Mouse (Mus musculus) mature B cell (primary cell): ENCODE results near the gene Lrp1.
"Not testable (repeated sequence)": the region's sequence is repeated elsewhere in the genome, so short reads cannot be mapped to it uniquely, and the experiment has no call there.

Experiments used
- in situ Hi-C: fragments of 300-500 bp; cut with MboI; formaldehyde crosslinking; loops from 2 replicates; pipeline ENCODE4 v1.14.3; 2019

Lrp1 gene

GRCm38 (mm10) chr10:127620406-127621190 lies at the start of gene Lrp1:
Gene Lrp1, minus strand, starts transcription at chr10:127621148.
- in situ Hi-C loops, result no loop called here

DNA sequence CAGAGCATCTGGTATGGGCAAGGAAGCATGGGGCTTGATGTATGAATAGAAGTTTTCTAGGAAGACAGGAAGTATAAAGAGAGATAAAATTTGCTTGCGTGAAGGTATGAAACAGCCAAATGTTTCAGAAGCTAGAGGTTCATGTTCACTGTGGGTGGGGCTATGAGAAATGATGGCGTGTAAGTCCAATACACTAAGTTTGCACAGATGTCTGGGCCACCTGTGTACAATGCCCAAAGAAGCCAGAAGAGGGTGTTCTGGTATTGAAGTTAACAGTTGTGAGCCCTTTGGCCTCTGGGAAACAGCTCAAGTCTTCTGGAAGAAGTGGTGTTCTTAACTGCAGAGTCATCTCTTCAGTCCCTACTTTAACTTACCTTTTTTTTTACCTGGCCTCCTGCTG lies 49.2 kb upstream of the Lrp1 start:
- in situ Hi-C loops, result no loop called here

DNA sequence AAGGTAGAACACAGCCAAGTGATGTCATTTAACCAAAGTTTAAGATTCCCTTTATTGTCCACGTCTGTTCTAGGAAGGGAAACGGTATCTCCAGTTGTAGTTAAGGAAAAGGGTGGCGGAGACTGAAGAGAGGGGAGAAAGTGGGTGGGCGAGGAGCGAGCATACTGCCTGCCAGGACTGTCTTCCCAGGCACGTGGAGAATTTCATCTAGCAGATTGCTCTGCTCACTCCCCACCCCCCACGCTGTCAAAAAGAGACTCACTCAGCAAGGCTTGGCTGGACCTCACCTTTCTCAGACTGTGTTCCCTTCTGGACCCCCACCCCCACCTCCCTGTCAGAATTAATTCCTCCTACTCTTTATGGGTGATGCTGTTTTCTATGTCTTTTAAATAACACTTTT lies 48.2 kb upstream of the Lrp1 start:
- in situ Hi-C loops, result no loop called here

- in situ Hi-C loops, result no loop called here
These were observed 47.4 kb upstream of the Lrp1 start, which contains the start of gene Nab2 for GRCm38 (mm10) chr10:127668093-127669050. Gene Nab2, minus strand, starts transcription at chr10:127668568.

GRCm38 (mm10) chr10:127667269-127668092 lies 46.5 kb upstream of the Lrp1 start:
- in situ Hi-C loops, result no loop called here

GRCm38 (mm10) chr10:127666501-127667268 lies 45.7 kb upstream of the Lrp1 start, which contains the start of gene Nemp1:
Gene Nemp1, plus strand, starts transcription at chr10:127666901.
- in situ Hi-C loops, result no loop called here

GRCm38 (mm10) chr10:127665366-127666181 lies 44.6 kb upstream of the Lrp1 start:
- in situ Hi-C loops, result no loop called here

- in situ Hi-C loops, result no loop called here
These were observed 43.9 kb upstream of the Lrp1 start for GRCm38 (mm10) chr10:127664891-127665290.

- in situ Hi-C loops, result no loop called here
These were observed 43.2 kb upstream of the Lrp1 start for GRCm38 (mm10) chr10:127664166-127664565.

DNA sequence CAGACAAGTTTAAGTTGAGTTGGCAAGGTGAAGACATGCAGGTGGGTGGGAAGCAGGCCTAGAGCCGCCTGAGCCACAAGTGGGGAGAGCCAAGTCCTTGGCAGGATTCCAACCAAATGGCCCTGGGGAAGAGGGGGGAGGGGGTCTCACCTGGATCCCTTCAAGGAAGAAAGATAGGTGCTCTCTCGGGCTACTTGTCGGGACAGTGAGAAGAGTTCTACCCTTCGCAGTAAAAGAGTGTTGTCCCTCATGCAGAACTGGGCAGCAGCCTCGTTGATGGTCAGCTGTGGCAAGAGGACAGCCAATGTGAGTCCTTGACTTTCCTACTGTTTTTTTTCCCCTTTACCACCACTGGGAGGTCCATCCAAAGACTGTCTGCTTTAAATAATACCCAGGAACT lies 42.6 kb upstream of the Lrp1 start:
- in situ Hi-C loops, result no loop called here

DNA sequence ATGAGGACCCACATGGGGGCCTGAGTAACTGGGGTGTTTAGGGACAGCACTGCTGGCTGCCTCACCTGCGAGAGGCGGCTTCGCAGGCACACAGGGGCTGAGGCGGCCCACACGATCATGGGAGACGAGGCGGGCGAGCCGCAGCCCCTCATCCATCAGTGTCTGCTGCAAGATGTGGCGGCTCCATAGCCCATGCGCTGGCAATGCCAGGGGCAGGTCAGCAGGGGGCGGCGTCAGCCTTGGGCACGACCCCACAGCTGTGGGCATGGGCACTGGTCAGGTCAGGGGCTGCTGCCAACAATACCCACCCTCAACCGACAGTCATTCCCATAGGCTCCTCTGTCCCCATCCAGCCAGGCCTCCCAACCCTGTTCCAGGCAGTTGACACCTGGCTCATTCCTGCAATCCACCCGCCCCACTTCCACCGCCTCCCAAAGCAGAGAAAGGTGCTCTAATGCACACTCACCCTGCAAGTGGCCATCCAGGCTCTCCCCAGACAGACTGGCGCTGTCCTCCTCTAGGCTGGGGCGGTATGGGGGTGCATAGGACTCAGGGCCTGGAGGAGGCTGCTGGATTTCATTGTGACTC lies 41.8 kb upstream of the Lrp1 start:
- in situ Hi-C loops, result no loop called here

DNA sequence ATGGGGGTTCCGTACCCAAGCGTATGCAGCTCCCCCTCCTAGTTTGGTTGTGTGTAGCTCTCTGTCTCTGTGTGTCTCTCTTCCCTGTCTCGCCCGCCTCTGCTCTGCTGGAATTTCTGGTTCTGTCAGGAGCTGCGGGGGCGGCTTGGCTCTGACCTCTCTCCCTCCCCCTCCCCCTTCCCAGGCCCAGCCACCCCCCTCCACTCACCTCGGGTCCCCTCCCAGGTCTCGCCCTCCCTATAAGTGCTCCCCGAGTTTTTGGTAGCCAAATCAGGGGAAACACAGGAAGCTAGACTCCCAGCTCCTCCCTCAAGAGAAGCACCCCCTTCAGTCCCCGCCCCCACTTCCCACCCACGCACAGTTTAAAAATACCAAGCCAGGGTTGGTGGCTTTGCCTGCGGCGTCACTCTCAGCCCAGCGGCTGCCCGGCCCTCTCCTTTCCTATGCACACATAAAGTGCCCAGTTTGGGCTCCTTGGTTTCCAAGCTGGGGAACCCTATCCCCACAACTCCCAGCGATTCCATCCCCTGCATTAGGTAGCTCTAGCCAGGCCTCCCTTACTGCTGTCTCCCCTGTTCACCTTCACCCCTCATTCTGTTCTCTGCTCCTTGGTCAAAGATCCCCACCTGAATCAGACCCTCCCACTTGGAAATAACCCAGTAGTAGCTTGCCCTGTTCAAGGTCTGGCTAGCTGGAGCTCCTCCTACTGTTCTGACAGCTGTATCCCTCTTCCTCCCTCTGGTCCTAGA lies 41.1 kb upstream of the Lrp1 start:
- in situ Hi-C loops, result no loop called here

- in situ Hi-C loops, result no loop called here
These were observed 40.5 kb upstream of the Lrp1 start for GRCm38 (mm10) chr10:127661291-127661914.

- in situ Hi-C loops, result no loop called here
These were observed 38.6 kb upstream of the Lrp1 start for GRCm38 (mm10) chr10:127659551-127659950.

- in situ Hi-C loops, result no loop called here
These were observed 37.1 kb upstream of the Lrp1 start for GRCm38 (mm10) chr10:127658076-127658475.

- in situ Hi-C loops, result not testable (repeated sequence)
These were observed 36.7 kb upstream of the Lrp1 start for GRCm38 (mm10) chr10:127657617-127658016.

- in situ Hi-C loops, result no loop called here
These were observed 34.1 kb upstream of the Lrp1 start for GRCm38 (mm10) chr10:127654970-127655579.
